Mouse (Mus musculus) embryonic stem cell, embryonic (primary cell): ENCODE measurements around the gene Layn.

Experiments used
- CTCF ChIA-PET, 4 experiments: fragments of 300-600 bp in 2 of 4; fragments of 350-600 bp in 2 of 4; sonication (Branson Sonifier 250); formaldehyde crosslinking; loops; one replicate each; lab custom pipeline; 2022; ENCODE audit warnings: inconsistent platforms in 2 of 4; lab: Charles Lee
- POLR2A ChIA-PET, 4 experiments: fragments of 300-600 bp in 2 of 4; fragments of 350-600 bp in 2 of 4; sonication (Branson Sonifier 250); formaldehyde crosslinking; loops; one replicate each; lab custom pipeline; 2022; ENCODE audit warnings: antibody characterized with exemption in 4 of 4, inconsistent platforms in 1 of 4; lab: Charles Lee

The Layn gene

GRCm38 (mm10) chr9:51052180-51052579, 24.7 kb downstream of the Layn start:
- ChIA-PET CTCF (no interaction called here), POLR2A (no interaction called here)

DNA sequence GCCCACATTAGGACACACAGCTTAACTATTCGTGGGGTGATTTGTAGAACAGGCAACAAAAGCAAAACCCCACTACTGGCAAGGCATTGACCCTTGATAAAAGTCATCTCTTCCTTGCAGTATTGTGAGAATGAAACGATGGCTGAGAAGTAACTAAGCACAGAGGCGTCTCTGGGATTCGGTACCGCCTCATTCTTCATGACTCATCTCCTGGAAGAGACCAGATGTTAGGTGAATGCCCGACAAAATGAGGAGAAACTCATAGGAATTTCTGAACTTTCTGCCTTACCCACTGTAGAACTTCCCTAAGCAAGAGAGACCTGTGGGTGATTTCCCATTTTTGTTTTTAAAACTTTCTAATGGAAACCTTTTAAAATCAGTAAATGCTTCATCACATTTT, 34.8 kb downstream of the Layn start:
- CTCF ChIA-PET: no interaction called here
- POLR2A ChIA-PET: no interaction called here

GRCm38 (mm10) chr9:51041491-51041980, 35.4 kb downstream of the Layn start:
- POLR2A ChIA-PET: no interaction called here
- CTCF ChIA-PET: no interaction called here

DNA sequence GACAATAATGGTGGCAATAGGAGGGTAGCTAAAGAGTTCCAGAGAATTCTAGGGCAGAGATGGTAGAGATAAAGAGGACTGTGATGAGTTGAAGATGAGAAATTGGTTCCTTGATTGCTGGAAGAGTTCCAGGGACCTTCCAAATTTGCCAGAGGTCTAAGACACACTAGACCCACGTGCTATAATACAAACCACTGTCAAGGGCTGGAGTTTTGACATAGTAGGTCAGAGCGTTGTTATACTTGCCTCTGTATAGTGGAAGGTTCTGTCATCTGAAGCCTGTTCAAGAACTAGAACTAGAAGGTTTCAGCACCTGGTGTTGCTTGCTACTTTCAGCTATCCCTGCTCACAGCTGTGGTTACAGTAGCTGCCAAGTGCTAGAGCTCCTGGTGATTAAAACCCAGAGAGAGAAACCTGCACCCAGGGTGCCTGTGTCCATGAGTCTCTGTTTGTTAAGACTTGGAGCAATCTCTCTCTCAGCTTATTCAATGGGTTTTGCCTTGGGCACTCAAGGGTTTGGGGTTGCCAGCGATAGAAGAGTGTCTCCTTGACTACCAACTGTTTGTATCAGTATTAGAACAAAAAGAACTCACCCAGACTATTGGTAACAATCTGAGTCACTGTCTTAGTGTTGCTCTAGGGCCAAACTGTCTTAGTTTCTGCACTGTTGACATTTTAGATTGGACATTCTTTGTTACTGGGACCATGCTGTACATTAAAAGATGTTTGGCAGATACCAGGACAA, 43.9 kb downstream of the Layn start:
- ChIA-PET CTCF (interaction anchor here in 1 of 4 experiments (0.7 kb wide), 1 partner anchor 26 kb away, joined by 3 read pairs; no protein-coding TSS in a partner anchor), POLR2A (interaction anchor here in 1 of 4 experiments (0.6 kb wide), 1 partner anchor 485 kb away, joined by 3 read pairs; no protein-coding TSS in a partner anchor)

DNA sequence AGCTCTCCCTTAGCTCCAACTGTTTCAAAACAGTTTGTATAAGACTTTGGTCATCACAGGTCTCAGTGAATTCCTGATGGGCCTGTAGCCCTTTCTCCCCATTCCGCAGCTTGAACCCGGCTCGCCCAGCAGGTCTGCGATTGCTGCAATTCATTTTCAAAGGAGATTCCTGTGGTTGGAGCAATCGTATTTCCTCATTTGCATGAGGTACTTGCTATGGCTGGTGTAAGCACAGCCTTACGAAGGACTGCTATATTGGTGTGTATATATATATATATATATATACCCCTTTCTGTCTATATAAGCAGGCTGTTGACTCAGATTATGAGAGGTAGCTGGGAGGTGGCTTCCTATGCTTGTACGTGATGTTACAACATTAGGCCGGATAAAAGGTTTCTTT, 44.6 kb downstream of the Layn start:
- ChIA-PET POLR2A (interaction anchor here in 2 of 4 experiments (0.6 to 0.8 kb wide), 3 partner anchors 15 to 486 kb away, joined by 3 to 4 read pairs (median 3); no protein-coding TSS in a partner anchor), CTCF (no interaction called here)

DNA sequence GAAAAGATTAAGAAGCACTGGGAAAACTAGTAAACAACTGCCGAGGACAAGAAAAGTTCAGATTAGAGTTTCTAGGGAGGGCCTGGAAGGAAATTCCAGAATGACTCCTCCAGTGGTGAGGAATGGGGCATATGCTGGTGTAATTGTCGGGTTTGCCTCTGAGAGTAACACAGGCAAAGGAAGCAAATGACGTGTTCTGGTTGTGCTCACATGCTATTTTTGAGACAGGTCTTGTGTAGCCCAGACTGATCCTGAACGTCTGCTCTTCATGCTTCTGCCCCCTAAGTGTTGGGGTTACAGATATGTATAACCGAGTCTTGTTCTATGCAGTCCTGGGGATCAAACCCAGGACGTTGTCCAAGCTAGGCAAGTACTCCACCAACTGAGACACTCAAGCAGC, 45.3 kb downstream of the Layn start:
- CTCF ChIA-PET: interaction anchor here in 1 of 4 experiments (0.7 kb wide), 1 partner anchor 1127 kb away, joined by 3 read pairs; no protein-coding TSS in a partner anchor
- POLR2A ChIA-PET: interaction anchor here in 1 of 4 experiments (0.8 kb wide), 1 partner anchor 14 kb away, joined by 4 read pairs; no protein-coding TSS in a partner anchor

DNA sequence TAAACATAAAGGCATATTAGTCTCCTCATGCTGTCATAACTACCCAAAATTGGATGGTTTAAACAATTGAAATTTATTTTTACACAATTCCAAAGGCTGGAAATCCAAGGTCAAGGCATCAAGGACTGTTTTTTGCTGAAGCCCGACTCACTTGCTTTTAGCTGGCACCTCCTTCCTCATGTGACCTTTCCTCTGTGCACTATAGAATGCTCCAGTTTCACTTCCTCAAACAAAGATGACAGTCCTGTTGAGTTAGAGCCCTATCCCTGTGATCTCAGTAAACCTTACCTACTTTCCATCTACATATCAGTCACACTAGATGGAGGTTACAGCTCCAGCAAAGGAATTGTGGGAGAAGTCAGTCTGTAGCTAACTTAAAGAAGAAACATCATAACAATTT, 46.7 kb downstream of the Layn start:
- ChIA-PET POLR2A (no interaction called here), CTCF (interaction anchor here in 1 of 4 experiments (0.6 kb wide), 1 partner anchor 138 kb away, joined by 4 read pairs; no protein-coding TSS in a partner anchor)

DNA sequence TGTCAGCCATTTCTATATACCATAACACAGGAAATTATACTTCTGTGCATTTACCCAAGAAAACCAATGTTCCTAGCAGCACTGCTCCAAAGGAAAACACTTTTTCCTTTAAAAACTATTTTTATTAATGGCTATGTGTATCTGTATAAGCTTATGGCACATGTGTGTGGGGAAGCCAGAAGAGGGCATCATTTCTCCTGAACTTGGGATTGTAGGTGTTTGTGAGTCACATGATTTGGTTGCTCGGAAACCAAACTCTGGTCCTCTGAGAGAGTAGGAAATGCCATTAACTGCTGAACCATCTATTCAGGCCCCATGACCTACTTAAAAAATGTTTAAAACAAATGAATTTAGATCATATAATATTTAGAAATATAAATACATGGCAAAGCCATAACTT, 49.9 kb downstream of the Layn start:
- ChIA-PET CTCF (no interaction called here), POLR2A (no interaction called here)

DNA sequence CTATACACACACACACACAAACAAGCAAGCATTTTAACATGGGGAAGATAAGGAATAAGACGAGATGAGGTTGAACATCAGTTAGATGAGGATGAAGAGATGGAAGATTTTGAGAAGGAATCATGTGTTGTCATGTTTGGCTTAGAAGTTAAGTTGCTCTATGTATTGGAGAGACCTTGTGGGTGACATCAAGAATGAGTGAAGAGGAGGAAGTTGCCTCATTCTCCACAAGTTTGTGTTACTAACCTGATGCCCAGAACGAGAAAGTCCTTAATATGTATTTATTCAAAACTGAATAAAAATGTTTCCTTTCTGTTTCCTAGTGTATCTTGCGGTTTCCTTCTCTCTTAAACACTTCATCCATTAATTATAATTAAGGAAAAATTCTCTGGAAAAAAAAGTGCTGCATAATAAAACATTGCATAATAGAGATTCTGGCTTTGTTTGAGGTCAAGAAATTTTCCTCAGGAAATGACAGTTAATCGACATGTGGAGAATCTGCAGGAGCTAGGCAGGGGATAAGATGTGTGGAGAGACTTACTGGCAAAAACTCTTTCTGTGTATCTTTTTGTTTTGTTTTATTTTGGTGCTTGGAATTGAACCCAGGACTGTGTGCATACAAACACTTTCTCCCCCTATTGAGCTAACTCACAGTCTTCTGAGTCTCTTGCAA, 55.6 kb downstream of the Layn start:
- CTCF ChIA-PET: no interaction called here
- POLR2A ChIA-PET: no interaction called here

DNA sequence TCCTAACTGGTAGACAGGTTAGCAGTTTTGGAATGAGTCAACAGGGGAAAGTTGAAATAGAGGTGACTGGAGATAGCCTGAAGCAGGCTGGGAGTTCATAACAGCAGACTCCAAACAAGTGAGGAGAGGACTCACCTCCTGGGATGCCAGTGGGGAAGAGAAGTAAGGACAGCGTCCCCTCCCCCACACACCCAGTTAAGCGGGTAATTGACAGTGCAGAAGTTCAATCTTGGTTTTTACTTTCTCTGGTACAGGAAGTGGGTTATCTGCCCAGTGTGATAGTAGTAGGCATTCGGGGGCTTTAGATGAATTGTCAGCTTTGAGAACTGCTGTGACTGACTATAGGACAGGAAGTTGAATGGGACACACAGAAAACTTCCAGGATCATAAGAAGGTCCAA, 56.5 kb downstream of the Layn start:
- POLR2A ChIA-PET: no interaction called here
- CTCF ChIA-PET: no interaction called here

GRCm38 (mm10) chr9:51019670-51020069, 57.2 kb downstream of the Layn start:
- ChIA-PET POLR2A (no interaction called here), CTCF (interaction anchor here in 1 of 4 experiments (0.6 kb wide), 1 partner anchor 179 kb away, joined by 6 read pairs; no protein-coding TSS in a partner anchor)

DNA sequence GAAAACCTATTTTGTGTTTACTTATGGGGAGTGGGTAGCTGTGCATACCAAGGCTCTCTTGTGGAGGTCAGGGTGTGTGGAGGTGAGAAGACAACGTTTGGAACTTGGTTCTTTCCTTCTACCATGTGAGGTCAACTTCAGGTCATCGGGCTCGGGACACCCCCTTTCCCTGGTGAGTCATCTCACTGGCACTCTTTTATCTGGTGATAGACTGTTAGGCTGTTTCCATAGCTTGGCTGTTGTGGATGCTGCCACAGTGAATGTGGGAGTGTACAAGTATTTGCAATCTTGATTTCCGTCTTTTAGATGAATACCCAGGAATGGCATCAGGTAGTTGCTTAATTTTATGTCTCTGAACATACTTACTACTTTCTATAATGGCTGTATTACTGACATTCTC, 61.2 kb downstream of the Layn start:
- ChIA-PET CTCF (no interaction called here), POLR2A (no interaction called here)

- POLR2A ChIA-PET: no interaction called here
- CTCF ChIA-PET: no interaction called here
Measured at GRCm38 (mm10) chr9:51013644-51014043, 63.2 kb downstream of the Layn start.

DNA sequence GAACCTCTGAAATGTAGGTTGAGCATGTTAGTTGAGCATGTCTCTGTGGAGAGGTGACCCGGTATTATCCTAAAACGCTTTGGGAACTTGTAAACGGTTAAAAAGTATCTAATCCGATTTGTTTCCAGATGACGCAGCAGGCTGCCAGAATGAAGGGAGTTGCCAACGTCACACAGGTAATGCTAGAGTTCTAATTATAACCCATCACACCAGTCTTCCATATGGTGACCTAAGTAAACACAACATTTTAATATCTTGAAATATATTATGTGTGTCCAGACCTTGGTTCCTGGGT, 67.3 kb downstream of the Layn start:
- ChIA-PET CTCF (interaction anchor here in 1 of 4 experiments (0.7 kb wide), 1 partner anchor 107 kb away, joined by 3 read pairs; no protein-coding TSS in a partner anchor), POLR2A (interaction anchor here in 2 of 4 experiments (0.7 to 1.0 kb wide), 2 partner anchors 173 to 225 kb away, joined by 3 read pairs; no protein-coding TSS in a partner anchor)

GRCm38 (mm10) chr9:51008841-51009655, 67.8 kb downstream of the Layn start, which contains the start of gene Sik2:
TSS of gene Sik2 (minus strand) at chr9:51009073.
- CTCF ChIA-PET: interaction anchor here in 2 of 4 experiments (0.6 to 0.7 kb wide), 2 partner anchors 106 to 297 kb away, joined by 3 to 8 read pairs; no protein-coding TSS in a partner anchor
- POLR2A ChIA-PET: interaction anchor here in 3 of 4 experiments (0.7 to 3.0 kb wide), 7 partner anchors 9 to 224 kb away, joined by 3 to 11 read pairs (median 4); no protein-coding TSS in a partner anchor

- CTCF ChIA-PET: interaction anchor here (0.6 to 2.2 kb wide), 6 partner anchors 11 to 296 kb away, joined by 3 to 20 read pairs (median 6); no protein-coding TSS in a partner anchor
- POLR2A ChIA-PET: interaction anchor here in 3 of 4 experiments (0.8 to 3.0 kb wide), 9 partner anchors 9 to 207 kb away, joined by 3 to 18 read pairs (median 4); no protein-coding TSS in a partner anchor
Measured at GRCm38 (mm10) chr9:51008068-51008840, 68.6 kb downstream of the Layn start.

GRCm38 (mm10) chr9:51007726-51008067, 69.2 kb downstream of the Layn start:
- ChIA-PET CTCF (interaction anchor here in 3 of 4 experiments (0.9 to 2.2 kb wide), 7 partner anchors 10 to 207 kb away, joined by 3 to 20 read pairs (median 5); no protein-coding TSS in a partner anchor), POLR2A (interaction anchor here in 3 of 4 experiments (0.8 to 3.0 kb wide), 10 partner anchors 8 to 207 kb away, joined by 3 to 18 read pairs (median 4); no protein-coding TSS in a partner anchor)
